Mouse (Mus musculus) embryonic fibroblast, embryonic 13.5 days (primary cell): ENCODE results near the gene Gpam.

Source experiments
- CTCF ChIP-seq: IDR thresholded peaks from 2 replicates; pipeline ENCODE4 v1.5.1; 2011; ENCODE audit warnings: mild to moderate bottlenecking, control low read depth, low read length, moderate library complexity, borderline replicate concordance; ENCODE audit not compliant: insufficient read depth
- POLR2A ChIP-seq: IDR thresholded peaks from 2 replicates; pipeline ENCODE4 v1.6.1; 2011; ENCODE audit warnings: low read depth, mild to moderate bottlenecking, control low read depth, low read length, moderate library complexity

DNA sequence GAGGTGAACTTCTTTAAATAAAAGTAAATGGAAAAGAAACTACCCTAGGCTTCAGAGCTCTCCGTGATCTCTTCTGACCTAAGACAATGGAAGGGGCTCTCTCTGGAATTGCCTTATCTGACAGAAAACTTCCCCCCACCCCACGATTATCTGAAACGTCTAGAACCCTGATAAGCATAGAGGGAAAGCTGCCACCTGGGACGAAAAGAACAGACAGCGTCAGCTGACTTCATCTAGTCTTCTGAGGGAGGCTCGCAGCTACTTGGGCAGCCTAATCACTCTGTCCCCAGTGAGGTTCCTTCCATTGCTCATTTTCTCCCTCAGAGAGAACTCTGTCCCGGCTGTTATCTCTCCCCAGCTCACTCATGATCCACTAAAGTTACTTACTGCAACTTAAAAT lies 36.9 kb downstream of the Gpam start:
- no peak for TF ChIP-seq CTCF
- TF ChIP-seq POLR2A: no peak
